Mouse (Mus musculus): Measurements from ENCODE around the gene Wdr59. TPM values are rescaled to one million over a fixed set of nuclear protein-coding genes. Genes with fewer than 3 reads are reported as not detected.

The Wdr59 gene
- polyA plus RNA-seq, 2 experiments from 2014 or later, result 4.3 to 6.5 TPM

Other genes starting within 250 kb of the Wdr59 start
- gene Rfwd3, start 221.9 kb downstream of the Wdr59 start, polyA plus RNA-seq (2017; shearing (Covaris generic)), result 10 to 100 TPM; 20.2 to 34.9 TPM
- 1 to 10 TPM; 5.3 to 7.1 TPM for gene Mlkl, start 183.9 kb downstream of the Wdr59 start, polyA plus RNA-seq (2017; shearing (Covaris generic))
- not detected for gene Fa2h, start 128.3 kb downstream of the Wdr59 start, polyA plus RNA-seq (2017; shearing (Covaris generic))
- 10 to 100 TPM; 27.5 to 43.5 TPM for gene Znrf1, start 14.0 kb upstream of the Wdr59 start, polyA plus RNA-seq (2017; shearing (Covaris generic))
- gene Ldhd, start 108.3 kb upstream of the Wdr59 start, polyA plus RNA-seq (2017; shearing (Covaris generic)), result 1 to 10 TPM in 1 of 2 experiments, under 1 TPM in 1; 0.98 to 2.0 TPM
- gene Zfp1, start 121.3 kb upstream of the Wdr59 start, polyA plus RNA-seq (2017; shearing (Covaris generic)), result 10 to 100 TPM; 41.3 to 41.7 TPM
- not detected for gene Ctrb1, start 168.9 kb upstream of the Wdr59 start, polyA plus RNA-seq (2017; shearing (Covaris generic))
- under 1 TPM; 0.27 to 0.42 TPM for gene Bcar1, start 221.7 kb upstream of the Wdr59 start, polyA plus RNA-seq (2017; shearing (Covaris generic))

Data from CD4-positive, CD25-positive, alpha-beta regulatory T cell, adult 4 months (primary cell).